Mouse (Mus musculus) liver, adult 2 months (tissue): ENCODE data around the gene Sco2. TPM values are rescaled to one million over a fixed set of nuclear protein-coding genes. Genes with fewer than 3 reads are reported as not detected.

ENCODE experiments used
- DNase-seq: peaks from one replicate; pipeline ENCODE4 v3.0.0-alpha.2; 2011; ENCODE audit warnings: low read depth, low spot score; ENCODE audit errors: extremely low read depth
- H3K27ac ChIP-seq: fragments of 200-500 bp; replicated peaks from 2 replicates; pipeline ENCODE4 v1.5.1; 2012; ENCODE audit warnings: low read depth, mild to moderate bottlenecking, control low read depth, inconsistent platforms, low read length; ENCODE audit not compliant: insufficient read depth
- H3K27me3 ChIP-seq: fragments of 200-500 bp; 2 replicates; pipeline ENCODE4 v1.6.1; 2012; ENCODE audit warnings: mild to moderate bottlenecking, moderate library complexity, low read length, inconsistent platforms; ENCODE audit not compliant: control insufficient read depth, insufficient read depth
- H3K36me3 ChIP-seq: fragments of 200-500 bp; 2 replicates; pipeline ENCODE4 v1.6.1; 2012; ENCODE audit warnings: low read length, inconsistent platforms; ENCODE audit not compliant: control insufficient read depth, insufficient read depth
- H3K4me1 ChIP-seq: fragments of 200-500 bp; 2 replicates; pipeline ENCODE4 v1.6.1; 2011; ENCODE audit warnings: low read length; ENCODE audit not compliant: control insufficient read depth, insufficient read depth
- H3K4me3 ChIP-seq: fragments of 200-500 bp; 2 replicates; pipeline ENCODE4 v1.5.1; 2011; ENCODE audit warnings: low read depth, mild to moderate bottlenecking, control low read depth, low read length, moderate library complexity; ENCODE audit not compliant: insufficient read depth
- H3K79me2 ChIP-seq: fragments of 200-500 bp; 2 replicates; pipeline ENCODE4 v1.6.1; 2012; ENCODE audit warnings: inconsistent platforms, mild to moderate bottlenecking, low read length, moderate library complexity; ENCODE audit not compliant: control insufficient read depth, insufficient read depth
- H3K9ac ChIP-seq: fragments of 200-500 bp; 2 replicates; pipeline ENCODE4 v1.6.1; 2012; ENCODE audit warnings: low read depth, mild to moderate bottlenecking, control low read depth, inconsistent platforms, low read length
- CTCF ChIP-seq: fragments of 200-500 bp; IDR thresholded peaks from 2 replicates; pipeline ENCODE4 v1.5.1; 2011; ENCODE audit warnings: low read depth, low read length, control low read depth
- POLR2A ChIP-seq: fragments of 200-500 bp; IDR thresholded peaks from 2 replicates; pipeline ENCODE4 v1.6.1; 2011; ENCODE audit warnings: low read length, control low read depth; ENCODE audit not compliant: insufficient read depth; ENCODE audit errors: extremely low read depth
- WGBS: fragments of 180-500 bp; shearing (Covaris S2); methylation state at CpG from one replicate; pipeline ENCODE4 v1.1.7; 2018; 5-methylcytosine and 5-hydroxymethylcytosine counted together
- polyA plus RNA-seq: library from polyadenylated mRNA; depleted of rRNA; stranded (reverse); fragments of >200 nt; gene quantifications from 2 replicates; pipeline ENCODE4 v1.2.3, GENCODE M21; 2012
- total RNA-seq: library from RNA; depleted of rRNA; stranded (reverse); fragments of >200 nt; gene quantifications from 2 replicates; pipeline ENCODE4 v1.2.3, GENCODE M21; 2014

Sco2 gene
- total and polyA plus RNA-seq, 2 experiments, result 131 to 353 TPM

GRCm38 (mm10) chr15:89402471-89402870 lies 28.8 kb upstream of the Sco2 start:
- H3K4me3 ChIP-seq, result no peak overlapping the region
- DNase-seq, result no peak
- H3K9ac ChIP-seq, result no peak overlapping the region
- H3K79me2 ChIP-seq, result no peaks in the 10 kb centered on the region
- H3K27me3 ChIP-seq, result no peaks in the 10 kb centered on the region
- WGBS, result 84% methylated on average over 1 of the region's 1 CpGs
- H3K27ac ChIP-seq, result no peak overlapping the region
- TF ChIP-seq CTCF (no peak), POLR2A (no peak)
- no peaks in the 10 kb centered on the region for H3K36me3 ChIP-seq
- no peaks in the 10 kb centered on the region for H3K4me1 ChIP-seq

- Histone ChIP-seq H3K36me3 (no peaks in the 10 kb centered on the region), H3K4me3 (no peak overlapping the region), H3K27me3 (no peaks in the 10 kb centered on the region), H3K9ac (no peak overlapping the region), H3K4me1 (peaks cover 3% of the 10 kb centered on the region; the same call in 1 of the 2 replicates), H3K79me2 (no peaks in the 10 kb centered on the region), H3K27ac (no peak overlapping the region)
- WGBS, result 67% methylated on average over 1 of the region's 1 CpGs
- no peak for DNase-seq
- TF ChIP-seq POLR2A, result no peak
- no peak for TF ChIP-seq CTCF
Measured at GRCm38 (mm10) chr15:89399716-89400115, 26.1 kb upstream of the Sco2 start.

DNA sequence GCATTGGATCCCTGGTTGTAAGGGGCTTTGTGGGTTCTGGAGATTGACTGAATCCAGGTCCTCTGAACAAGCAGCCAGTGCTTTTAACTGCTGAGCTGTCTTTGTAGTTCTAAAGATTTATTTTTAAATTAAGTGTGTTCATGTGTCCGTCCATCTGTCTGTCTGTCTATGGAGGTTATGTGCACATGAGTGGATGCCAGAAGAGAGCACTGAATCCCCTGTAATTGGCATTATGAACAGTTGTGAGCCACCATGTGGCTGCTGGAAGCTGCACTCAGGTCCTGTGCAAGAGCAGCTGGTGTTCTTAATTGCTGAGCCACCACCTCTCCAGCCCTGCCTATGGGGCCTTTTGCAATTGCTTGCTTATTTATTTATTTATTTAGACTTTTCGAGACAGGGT lies 24.5 kb upstream of the Sco2 start:
- 83% methylated on average over 2 of the region's 2 CpGs for WGBS

GRCm38 (mm10) chr15:89396883-89397282 lies 23.2 kb upstream of the Sco2 start:
- no peaks in the 10 kb centered on the region for H3K27me3 ChIP-seq

More for the DNA sequence above, 24.5 kb upstream of the Sco2 start:
- no peaks in the 10 kb centered on the region for H3K27me3 ChIP-seq
- no peak overlapping the region for H3K27ac ChIP-seq
- peaks cover 3% of the 10 kb centered on the region; the same call in 1 of the 2 replicates for H3K4me1 ChIP-seq
- no peaks in the 10 kb centered on the region for H3K36me3 ChIP-seq
- H3K9ac ChIP-seq, result no peak overlapping the region
- no peak for DNase-seq
- no peaks in the 10 kb centered on the region for H3K79me2 ChIP-seq
- H3K4me3 ChIP-seq, result no peak overlapping the region
- TF ChIP-seq CTCF, result no peak
- no peak for TF ChIP-seq POLR2A

DNA sequence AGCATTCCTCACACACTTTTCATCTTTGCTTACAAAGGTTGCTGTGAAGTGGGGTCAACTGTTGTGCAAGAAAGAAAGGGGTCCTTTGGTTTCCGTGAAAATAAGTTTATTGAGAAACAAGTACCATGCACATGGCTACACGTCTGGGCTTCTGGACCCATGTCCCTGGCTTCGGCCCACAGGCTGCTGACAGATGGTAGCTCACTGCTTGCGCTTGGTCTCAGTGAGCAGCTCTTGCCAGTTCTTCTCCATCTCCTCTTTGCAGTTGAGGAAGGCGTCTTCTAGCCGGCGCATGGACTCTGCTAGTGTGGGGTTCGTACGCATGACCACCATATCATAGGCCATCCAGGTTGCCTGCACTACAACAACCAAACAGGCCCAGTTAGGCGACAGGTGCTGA lies 16.4 kb upstream of the Sco2 start:
- H3K36me3 ChIP-seq, result no peaks in the 10 kb centered on the region
- no peak for DNase-seq
- H3K4me1 ChIP-seq, result no peaks in the 10 kb centered on the region
- H3K79me2 ChIP-seq, result no peaks in the 10 kb centered on the region
- H3K9ac ChIP-seq, result no peak overlapping the region
- WGBS, result 94% methylated on average over 10 of the region's 10 CpGs
- no peak overlapping the region for H3K27ac ChIP-seq
- H3K4me3 ChIP-seq, result no peak overlapping the region
- no peak for TF ChIP-seq POLR2A
- TF ChIP-seq CTCF, result no peak
- H3K27me3 ChIP-seq, result no peaks in the 10 kb centered on the region

More at GRCm38 (mm10) chr15:89396883-89397282, 23.2 kb upstream of the Sco2 start:
- Histone ChIP-seq H3K4me3 (no peak overlapping the region), H3K36me3 (no peaks in the 10 kb centered on the region), H3K9ac (no peak overlapping the region), H3K27ac (no peak overlapping the region), H3K79me2 (no peaks in the 10 kb centered on the region), H3K4me1 (peaks cover 3% of the 10 kb centered on the region; the same call in 1 of the 2 replicates)
- 23% methylated on average over 4 of the region's 4 CpGs for WGBS
- peak; percentile 98 for DNase-seq
- TF ChIP-seq CTCF (no peak), POLR2A (no peak)

- Histone ChIP-seq H3K4me1 (no peaks in the 10 kb centered on the region), H3K36me3 (no peaks in the 10 kb centered on the region), H3K79me2 (no peaks in the 10 kb centered on the region), H3K4me3 (no peak overlapping the region), H3K9ac (no peak overlapping the region), H3K27me3 (no peaks in the 10 kb centered on the region), H3K27ac (no peak overlapping the region)
- no peak for TF ChIP-seq POLR2A
- no peak for TF ChIP-seq CTCF
- 46% methylated on average over 12 of the region's 12 CpGs for WGBS
- DNase-seq, result no peak
Measured at GRCm38 (mm10) chr15:89387127-89387526, 13.5 kb upstream of the Sco2 start.
